Mouse (Mus musculus): ENCODE results near the gene Cobll1.

Gene Cobll1

DNA sequence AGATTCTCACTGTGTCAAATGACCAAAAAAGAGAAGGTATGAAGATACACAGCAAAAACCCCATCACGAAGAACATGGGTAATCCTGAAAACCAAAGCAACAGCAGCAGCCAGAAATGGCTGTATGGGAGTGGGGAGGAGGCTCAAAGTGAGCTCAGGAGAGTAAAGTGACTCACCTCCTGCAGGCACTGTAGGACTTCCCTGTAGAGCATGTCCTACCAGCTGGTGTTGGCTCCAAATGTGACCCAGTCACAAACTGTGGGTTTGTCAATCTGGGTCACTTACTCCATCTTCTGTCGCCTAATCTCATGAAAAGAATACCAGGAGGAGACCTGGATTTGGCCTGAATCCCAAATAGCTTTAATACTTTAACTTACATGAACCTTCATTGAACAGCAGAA lies 81.9 kb downstream of the Cobll1 start:
- peak; percentile 39 for DNase-seq (ENCODE audit: extremely low read depth, low read depth, low spot score)

DNA sequence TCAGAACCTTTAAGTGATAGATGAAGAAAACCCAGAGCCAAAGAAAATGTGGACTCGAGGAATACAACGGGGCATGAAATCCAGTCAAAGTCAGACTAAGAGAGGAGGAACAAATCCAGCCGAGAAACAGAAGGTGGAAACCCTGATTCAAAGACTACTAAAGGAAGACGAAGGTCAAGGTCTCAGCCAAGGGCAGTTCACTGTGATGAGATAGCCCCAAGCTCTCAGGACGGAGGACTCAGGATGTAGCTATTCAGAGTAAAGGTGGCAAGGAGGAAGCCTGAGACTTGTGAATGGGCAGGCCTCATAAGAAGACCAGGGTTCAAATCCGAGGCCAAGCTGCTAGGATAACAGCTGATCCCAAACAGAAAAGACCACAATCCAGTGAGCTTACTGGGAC lies 90.3 kb downstream of the Cobll1 start:
- no peak for DNase-seq (ENCODE audit: extremely low read depth, low read depth, low spot score)

DNA sequence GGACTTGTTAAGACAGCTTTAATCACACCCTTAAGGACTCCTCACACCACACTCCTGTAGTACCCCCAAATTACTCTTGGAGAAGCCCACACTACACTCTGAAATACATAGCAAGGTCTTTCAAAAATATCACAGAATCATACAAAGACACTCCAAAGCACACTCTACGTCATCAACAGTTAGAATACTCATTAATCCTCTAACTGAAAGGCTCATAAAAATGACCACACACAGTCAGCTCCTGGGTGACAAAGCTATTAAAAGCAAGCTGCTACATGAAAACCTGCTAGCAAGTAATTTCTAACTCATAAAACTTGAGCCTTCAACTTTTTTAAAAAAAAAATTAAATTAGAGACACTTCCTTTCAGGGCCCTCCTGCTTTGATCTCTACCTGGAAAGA lies 91.8 kb downstream of the Cobll1 start:
- DNase-seq (ENCODE audit: extremely low read depth, low read depth, low spot score), result no peak

- DNase-seq (ENCODE audit: extremely low read depth, low read depth, low spot score), result no peak
These were observed 93.6 kb downstream of the Cobll1 start for GRCm38 (mm10) chr2:65145421-65146117.

DNA sequence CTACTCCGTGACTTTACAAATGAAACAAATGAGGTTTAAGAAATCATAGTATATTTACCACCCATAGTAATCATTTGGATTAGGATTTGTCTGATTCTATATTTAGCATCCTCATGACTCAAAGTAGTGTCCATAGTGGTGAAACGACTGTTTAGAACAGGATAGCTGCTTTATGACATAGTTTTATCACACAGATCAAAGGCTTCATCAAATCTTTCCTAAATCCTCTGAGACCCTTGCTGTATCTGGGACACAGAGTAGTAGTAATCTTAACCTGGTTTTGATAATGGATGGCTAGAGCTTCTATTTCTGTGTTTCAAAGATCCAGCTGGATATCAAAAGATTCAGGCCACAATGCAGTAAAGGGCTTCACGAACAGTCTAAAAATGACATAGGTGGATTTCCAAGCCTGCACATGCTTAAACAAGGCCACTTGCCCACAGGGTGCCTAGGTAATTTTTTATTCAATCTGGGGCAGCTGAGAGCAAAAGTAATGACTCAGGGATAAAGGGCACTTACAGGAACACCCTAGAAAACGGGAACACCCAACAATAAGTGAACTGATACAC lies 98.0 kb downstream of the Cobll1 start:
- no peak for DNase-seq (ENCODE audit: extremely low read depth, low read depth, low spot score)

GRCm38 (mm10) chr2:65140330-65140922 lies 98.8 kb downstream of the Cobll1 start:
- DNase-seq (ENCODE audit: extremely low read depth, low read depth, low spot score), result no peak

DNA sequence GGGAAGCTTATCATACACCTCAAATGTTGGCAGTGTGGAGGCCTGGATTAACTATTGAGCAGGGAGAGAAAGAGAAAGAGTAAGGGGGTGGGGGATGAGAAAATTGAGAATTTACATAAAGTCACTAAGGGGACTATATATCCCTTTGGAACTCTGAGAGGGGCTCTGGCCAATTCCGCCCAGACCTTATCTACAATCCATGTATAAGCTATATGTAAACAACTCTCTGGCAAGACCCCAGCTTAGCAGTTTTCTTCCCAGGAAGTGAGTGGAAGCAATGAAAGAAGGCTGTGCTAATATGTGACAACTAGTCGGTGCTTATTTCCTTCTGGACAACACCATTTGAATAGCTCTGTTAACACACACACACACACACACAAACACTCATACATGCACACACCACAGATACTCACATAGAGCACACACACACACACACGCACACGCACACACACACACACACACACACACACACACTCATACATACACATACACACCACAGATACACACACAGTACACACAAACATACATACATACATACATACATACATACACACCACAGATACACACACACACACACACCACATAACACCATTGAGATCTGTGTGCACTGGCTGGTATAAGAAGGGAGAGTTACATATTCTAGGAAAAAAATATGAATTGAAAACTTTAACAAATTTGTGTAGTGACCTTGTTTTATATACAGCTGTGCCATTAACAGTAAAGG lies 99.4 kb downstream of the Cobll1 start:
- no peak for DNase-seq (ENCODE audit: extremely low read depth, low read depth, low spot score)

DNA sequence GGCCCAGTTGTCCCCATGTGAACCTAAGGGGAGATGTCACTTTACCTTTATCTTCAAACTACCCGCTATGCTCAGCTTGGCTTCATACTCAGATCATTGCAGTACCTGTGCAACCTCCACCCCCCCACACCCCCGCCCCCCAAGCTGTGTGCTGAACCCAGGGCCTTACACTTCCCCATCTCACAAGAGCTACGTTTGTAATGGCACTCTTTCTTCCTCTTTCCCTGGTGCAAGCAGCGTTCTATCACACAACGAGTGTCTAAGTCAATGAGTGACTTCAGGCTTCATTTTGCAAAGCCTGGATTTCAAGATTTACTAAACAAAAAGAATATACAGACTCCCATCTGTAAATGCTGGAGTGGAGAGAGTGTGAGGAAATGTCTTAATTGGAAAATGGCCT lies 100.2 kb downstream of the Cobll1 start:
- DNase-seq (ENCODE audit: extremely low read depth, low read depth, low spot score), result no peak

DNA sequence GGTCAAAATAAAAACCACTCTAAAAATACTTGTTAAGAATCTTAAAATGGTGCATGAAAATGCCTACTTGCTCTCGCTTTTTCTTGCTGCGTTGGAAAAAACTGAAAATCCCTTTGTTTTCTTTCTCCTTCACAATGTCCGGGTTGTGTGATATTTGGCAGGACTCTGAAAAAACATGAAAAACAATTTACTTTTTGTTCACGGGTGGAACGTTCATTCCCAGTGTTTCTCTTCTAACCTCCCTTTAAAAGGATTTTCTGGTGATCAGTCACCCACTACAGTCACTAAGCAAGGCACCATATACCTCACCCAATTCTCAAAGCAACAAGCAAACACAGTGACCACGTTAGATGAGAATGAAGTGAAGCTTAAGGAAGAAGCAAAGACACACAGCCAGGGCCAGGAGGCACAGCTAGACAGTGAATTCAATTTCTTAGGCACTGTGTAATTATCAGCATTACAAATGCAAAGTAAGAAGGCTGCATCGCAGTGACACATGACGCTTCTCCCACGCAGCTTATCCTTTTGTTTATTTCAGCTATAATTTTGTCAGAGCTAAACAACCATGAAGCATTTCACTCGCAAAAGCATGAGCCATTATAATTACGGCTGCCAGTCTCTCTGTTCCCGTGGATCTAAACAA lies 112.9 kb downstream of the Cobll1 start:
- no peak for DNase-seq (ENCODE audit: extremely low read depth, low read depth, low spot score)

GRCm38 (mm10) chr2:65123702-65124101 lies 115.5 kb downstream of the Cobll1 start:
- no peak for DNase-seq (ENCODE audit: extremely low read depth, low read depth, low spot score)

DNA sequence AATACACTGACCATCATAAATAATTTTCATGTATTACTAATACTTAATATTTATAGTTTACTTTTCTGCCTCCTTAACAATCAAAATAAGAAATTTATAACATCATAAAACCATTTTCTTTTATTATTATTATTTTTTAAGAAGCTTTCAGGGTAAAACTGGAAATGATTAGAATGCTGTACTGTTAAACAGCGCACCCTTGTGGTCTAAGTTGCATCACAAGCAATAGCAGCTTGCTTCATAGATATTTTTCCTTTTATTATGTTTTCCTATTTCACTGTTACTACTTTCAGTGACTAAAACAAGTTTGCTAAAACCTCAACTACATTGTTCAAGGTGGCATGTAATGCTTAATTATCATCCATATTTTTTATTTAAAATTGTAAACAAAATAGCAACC lies 117.8 kb downstream of the Cobll1 start:
- DNase-seq (ENCODE audit: extremely low read depth, low read depth, low spot score), result no peak

DNA sequence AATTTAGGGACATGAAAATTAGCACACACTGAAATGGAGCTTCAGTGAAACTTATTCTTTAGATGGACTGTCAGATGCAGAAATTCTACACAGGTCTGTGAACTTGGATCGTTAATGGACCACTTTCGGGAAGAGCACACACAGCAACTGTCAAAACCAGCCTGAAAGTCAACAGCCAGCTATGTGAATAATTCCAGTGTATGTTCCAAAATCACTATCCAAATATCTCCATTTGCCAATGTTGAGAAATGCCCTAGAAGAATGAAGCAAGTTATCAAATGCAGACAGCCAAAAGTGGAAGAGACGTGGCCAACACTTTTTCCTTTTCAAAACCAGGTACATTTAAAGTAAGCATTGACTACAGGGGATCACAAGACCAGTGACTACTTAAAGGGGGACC lies 118.2 kb downstream of the Cobll1 start:
- DNase-seq (ENCODE audit: extremely low read depth, low read depth, low spot score), result peak; percentile 26

- no peak for DNase-seq (ENCODE audit: extremely low read depth, low read depth, low spot score)
These were observed 119.1 kb downstream of the Cobll1 start for GRCm38 (mm10) chr2:65120112-65120511.

GRCm38 (mm10) chr2:65119667-65120066 lies 119.5 kb downstream of the Cobll1 start:
- no peak for DNase-seq (ENCODE audit: extremely low read depth, low read depth, low spot score)

GRCm38 (mm10) chr2:65119076-65119475 lies 120.1 kb downstream of the Cobll1 start:
- peak; percentile 97 for DNase-seq (ENCODE audit: extremely low read depth, low read depth, low spot score)

- DNase-seq (ENCODE audit: extremely low read depth, low read depth, low spot score), result peak; percentile 36
These were observed 121.3 kb downstream of the Cobll1 start for GRCm38 (mm10) chr2:65117859-65118258.

- no peak for DNase-seq (ENCODE audit: extremely low read depth, low read depth, low spot score)
These were observed 122.6 kb downstream of the Cobll1 start for GRCm38 (mm10) chr2:65116428-65117125.

GRCm38 (mm10) chr2:65113191-65113590 lies 126.0 kb downstream of the Cobll1 start:
- DNase-seq (ENCODE audit: extremely low read depth, low read depth, low spot score), result no peak

DNA sequence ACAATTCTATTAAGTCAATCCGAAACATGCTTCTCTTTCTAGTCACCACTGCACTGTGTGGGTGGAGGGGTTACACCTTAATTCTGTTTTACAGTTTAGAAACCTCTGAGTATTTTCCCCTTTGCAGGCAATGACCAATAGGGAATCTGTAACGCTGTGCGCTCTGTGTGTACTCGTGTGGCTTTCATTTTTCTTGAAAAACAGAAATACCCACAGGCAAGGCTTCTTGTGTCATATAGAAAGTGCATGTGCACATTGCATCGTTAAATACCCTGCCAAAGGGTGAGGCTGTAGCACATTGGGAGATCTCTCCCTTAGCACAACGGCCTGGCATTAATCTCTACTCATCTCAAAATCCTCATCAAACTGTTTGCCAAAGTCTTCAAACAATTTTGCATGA lies 134.6 kb downstream of the Cobll1 start:
- no peak for DNase-seq (ENCODE audit: extremely low read depth, low read depth, low spot score)

DNA sequence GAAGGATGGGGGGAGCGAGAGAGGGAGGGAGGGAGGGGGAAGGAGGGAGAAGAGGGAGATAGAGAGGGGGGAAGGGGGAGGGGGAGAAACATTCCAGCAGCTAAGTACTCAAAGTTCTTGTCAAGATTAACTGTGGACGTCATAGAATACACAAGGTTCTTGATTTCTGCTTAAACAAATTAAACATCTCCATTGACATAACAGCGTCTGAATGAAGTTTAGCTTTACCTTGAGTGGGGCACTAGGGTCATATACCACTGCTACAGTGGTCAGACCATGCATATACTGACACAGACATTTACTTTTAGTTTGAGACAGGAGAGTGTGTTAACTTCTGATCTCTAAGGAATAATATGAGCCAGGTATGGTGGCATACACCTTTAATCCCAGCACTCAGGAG lies 135.4 kb downstream of the Cobll1 start:
- DNase-seq (ENCODE audit: extremely low read depth, low read depth, low spot score), result no peak

GRCm38 (mm10) chr2:65101388-65101787 lies 137.8 kb downstream of the Cobll1 start:
- peak; percentile 34 for DNase-seq (ENCODE audit: extremely low read depth, low read depth, low spot score)

All from fat pad, adult 2 months (tissue).